Mouse (Mus musculus) left cerebral cortex, postnatal 4 days (tissue): ENCODE results near the gene Psmc3. TPM values are rescaled to one million over a fixed set of nuclear protein-coding genes. Genes with fewer than 3 reads are reported as not detected.
A peak's percentile ranks its signal among the peaks of the same experiment; 100 is the strongest.

Experiments
- DNase-seq: peaks from one replicate; pipeline ENCODE4 v3.0.0-alpha.2; 2022
- intact Hi-C: fragments of 180-260 bp; cut with DNase I; formaldehyde crosslinking; loops from one replicate; pipeline ENCODE4 v1.15.1; 2025
- total RNA-seq, 2 experiments: library from RNA; stranded (reverse); gene quantifications; 2 replicates each; pipeline ENCODE4 v1.2.3; 2021

The Psmc3 gene
- total RNA-seq, 2 experiments from 2014 or later = 190 to 192 TPM

DNA sequence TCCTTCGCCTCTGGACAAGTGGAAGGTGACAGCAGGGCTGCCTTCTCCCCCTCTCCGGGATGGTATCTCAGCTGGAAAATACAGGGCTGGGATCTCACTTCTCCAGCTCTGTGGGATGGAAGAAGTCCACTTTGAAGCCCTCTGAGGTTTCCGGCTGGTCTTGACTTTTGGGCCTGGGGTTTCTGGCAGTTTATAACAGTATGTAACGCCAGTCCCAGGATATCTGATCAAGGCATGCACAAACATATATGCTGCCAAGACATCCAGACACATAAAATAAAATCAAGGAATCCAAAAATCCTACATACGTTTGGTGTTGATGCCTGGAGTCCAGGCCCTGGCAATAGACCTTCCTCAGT, 25.2 kb downstream of the Psmc3 start:
- no peak for DNase-seq
- intact Hi-C loops = no loop called here

- intact Hi-C loops = no loop called here
- DNase-seq = no peak
Observed at GRCm38 (mm10) chr2:91080784-91081513, 27.1 kb downstream of the Psmc3 start.

GRCm38 (mm10) chr2:91081775-91082695, 28.2 kb downstream of the Psmc3 start, which contains the start of gene Spi1:
Gene Spi1, plus strand, starts transcription at chr2:91082390.
- no peak for DNase-seq
- intact Hi-C loops = no loop called here

DNA sequence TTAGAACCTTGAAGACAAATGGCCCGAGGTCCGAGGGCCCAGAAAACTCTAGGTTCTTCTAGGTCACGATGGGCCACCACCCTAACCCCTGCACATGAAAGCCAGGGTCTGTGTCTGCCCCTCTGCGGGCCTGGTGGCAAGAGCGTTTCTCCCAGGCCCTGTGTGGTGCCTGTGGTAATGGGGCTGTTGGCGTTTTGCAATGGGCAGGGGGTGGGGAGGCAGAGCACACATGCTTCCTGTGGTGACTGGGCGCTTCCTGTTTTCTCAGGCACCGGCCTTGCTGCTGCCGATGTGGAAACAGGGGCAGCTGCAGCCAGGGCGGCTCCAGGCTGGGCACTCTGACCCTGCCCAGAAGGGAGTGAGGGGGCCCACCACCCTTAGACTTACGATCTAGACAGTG, 29.0 kb downstream of the Psmc3 start:
- intact Hi-C loops = no loop called here
- no peak for DNase-seq

DNA sequence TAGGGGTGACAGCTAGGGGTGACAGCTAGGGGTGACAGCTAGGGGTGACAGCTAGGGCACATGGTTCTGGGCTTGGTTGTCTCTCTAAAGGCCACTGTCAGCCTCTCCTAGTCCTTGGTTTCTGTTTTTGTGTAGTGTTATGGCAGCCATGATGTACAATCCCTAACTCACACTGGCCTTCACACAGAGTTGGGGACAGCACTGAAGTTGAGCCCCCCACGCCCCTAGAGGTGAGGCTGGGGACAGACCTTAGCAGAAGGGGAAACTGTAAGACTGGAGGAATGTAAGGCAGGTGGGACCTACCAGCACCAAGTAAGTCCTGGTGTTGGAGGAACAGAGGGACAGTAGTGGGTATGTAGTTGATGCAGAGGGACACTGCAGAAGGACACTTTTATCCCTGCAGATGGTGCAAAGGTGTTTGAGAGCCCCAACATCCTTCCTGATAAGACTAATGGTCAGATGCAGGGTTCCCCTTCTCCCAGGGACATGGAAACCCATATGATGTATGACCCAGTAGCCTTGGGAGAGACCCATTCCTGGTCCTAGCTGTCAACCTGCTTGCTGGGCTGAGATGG, 29.6 kb downstream of the Psmc3 start:
- no peak for DNase-seq

GRCm38 (mm10) chr2:91084179-91084820, 30.5 kb downstream of the Psmc3 start:
- intact Hi-C loops = no loop called here
- no peak for DNase-seq

More for the DNA sequence above, 29.6 kb downstream of the Psmc3 start:
- intact Hi-C loops = no loop called here

DNA sequence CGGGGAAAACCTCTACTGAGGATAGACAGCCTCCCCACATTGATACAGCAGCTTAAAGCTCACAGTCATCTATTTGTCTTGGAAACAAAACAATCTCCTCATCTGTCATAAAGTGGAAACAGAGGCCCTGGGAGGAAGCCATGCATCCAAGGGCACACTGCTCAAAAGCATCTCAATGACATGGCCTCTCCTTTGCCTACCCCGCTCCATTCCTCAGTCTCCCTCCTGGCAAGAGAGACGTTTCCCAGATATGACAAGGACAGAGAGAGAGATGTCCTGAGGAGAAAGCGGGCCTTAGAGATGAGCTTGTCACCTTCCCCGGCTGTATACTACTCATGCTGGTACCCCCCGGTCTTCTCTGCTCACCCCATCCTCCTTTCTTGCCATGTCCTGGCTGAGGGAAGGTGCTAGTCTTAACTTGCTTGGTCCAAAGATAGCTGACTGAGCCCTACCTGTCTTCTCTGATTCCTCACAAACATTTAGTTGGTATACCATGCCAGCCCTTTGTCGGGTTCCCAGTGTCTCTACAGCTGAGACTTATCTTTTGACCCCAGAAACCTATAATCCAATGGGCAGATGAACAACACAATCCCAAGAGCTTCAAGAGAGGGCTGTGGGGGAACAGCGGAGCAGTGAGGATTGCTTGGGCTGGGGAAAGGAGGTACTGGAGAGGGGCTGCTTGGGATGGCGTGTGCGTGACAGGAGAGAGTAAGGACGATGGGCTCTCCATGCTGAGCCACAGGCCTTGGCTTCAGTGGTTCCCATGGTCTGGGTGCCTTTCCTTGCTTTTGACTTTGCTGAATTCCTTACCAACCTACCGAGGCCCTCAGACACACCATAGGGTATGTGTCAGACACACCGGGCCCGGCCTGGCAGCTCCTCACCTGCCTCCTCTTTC, 31.9 kb downstream of the Psmc3 start:
- DNase-seq = no peak
- intact Hi-C loops = no loop called here

- DNase-seq = no peak
- intact Hi-C loops = no loop called here
Observed at GRCm38 (mm10) chr2:91086392-91087237, 32.8 kb downstream of the Psmc3 start.

DNA sequence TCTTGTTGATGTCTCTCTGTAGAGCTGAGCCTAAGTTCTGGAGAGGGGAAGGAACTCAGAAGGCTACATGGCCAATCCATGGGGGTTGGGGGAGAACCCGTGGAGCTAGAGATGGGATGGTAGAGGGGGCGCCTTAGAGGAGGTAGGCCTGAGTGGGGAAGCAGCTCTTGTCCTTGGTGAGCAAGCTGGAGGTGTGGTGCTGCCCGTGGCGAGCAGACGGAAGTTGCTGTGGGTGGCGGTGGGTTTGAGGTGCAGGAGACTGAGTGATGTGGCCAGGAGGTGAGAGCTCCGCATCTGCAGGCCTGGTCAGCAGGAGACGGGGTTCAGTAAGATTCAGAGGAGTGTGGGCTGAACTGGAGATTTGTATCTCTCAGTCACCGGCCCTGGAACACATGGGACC, 33.6 kb downstream of the Psmc3 start:
- DNase-seq = no peak
- intact Hi-C loops = no loop called here

GRCm38 (mm10) chr2:91088987-91089386, 35.2 kb downstream of the Psmc3 start:
- no peak for DNase-seq
- intact Hi-C loops = no loop called here

DNA sequence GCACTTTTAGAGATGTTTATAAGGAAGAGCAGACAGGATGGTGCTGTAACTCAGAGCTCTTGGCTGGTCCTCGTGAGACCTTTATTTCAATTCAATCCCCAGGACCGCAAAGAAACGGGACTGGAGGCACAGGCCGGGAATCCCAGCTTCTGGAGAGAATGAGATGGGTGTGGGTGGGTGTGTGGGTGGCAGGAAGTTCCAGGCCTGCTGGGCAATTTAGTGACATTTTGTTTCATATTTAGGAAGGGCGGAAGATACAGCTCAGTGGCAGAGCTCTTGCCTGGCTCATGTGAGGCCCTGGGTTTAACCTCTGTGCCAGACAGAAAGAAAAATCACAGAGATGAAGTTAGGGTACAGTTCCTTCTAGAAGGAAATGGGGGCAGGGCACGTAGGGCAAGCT, 36.4 kb downstream of the Psmc3 start:
- DNase-seq = no peak
- intact Hi-C loops = no loop called here

DNA sequence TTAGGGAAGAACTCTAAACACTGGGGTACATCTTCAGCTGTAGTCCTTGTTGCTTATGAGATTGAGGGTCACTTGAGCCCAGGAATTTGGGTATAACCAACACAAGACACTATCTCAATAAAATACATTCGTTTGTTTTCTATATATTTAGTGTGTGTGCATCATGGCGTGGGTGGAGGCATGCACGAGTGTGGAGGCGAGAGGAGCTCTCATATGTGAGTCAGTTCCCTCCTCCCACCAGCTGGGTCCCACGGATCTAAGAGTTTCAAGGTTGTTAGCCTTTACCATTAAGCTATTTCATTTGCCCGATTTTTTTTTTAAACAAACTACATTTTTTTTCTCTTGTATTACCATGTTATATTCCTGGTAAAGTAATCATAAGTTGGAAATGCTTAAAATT, 37.0 kb downstream of the Psmc3 start:
- no peak for DNase-seq
- intact Hi-C loops = no loop called here

DNA sequence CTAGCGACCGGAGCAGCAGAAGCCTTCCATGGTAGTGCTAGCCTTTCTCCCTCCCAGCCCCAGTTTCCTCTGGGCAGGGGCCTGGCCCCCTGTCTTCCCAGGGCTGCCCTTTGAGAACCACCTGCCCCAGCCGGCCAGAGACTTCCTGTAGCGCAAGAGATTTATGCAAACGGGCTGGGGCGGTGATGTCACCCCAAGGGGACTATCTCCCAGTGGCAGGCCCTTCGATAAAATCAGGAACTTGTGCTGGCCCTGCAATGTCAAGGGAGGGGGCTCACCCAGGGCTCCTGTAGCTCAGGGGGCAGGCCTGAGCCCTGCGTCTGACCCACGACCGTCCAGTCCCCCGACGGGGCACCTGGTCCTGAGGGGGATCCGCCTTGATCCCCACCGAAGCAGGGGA, 42.7 kb downstream of the Psmc3 start:
- DNase-seq = no peak
- intact Hi-C loops = no loop called here

- DNase-seq = no peak
- intact Hi-C loops = no loop called here
Observed at GRCm38 (mm10) chr2:91097015-91097414, 43.2 kb downstream of the Psmc3 start.

DNA sequence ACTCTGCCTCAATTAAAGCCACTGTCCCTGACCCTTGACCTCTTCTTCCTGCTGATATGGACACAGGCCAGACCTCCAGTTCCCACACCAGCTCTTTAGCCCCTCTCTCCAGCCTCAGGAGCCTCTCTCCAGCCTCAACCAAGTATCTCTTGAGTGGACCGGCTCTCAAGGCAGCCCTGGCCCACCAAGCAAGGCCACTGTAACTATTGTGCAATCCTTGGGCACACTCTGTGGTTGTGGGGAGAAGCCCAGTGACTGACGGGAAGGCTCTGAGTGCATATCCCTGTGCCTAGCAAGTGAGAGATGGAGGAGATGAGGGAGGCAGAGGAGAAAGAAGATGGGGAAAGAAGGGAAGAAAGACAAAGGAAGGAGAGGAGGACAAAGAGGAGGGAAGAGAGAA, 44.3 kb downstream of the Psmc3 start:
- DNase-seq = no peak
- intact Hi-C loops = no loop called here

- intact Hi-C loops = loop anchor here (2.0 kb wide), 1 partner anchor 30 kb away; the partner anchor contains the start of gene Slc39a13
- DNase-seq = peak; percentile 96
Observed at GRCm38 (mm10) chr2:91101124-91101740, 47.4 kb downstream of the Psmc3 start.

GRCm38 (mm10) chr2:91108156-91108555, 54.3 kb downstream of the Psmc3 start:
- intact Hi-C loops = no loop called here
- no peak for DNase-seq

DNA sequence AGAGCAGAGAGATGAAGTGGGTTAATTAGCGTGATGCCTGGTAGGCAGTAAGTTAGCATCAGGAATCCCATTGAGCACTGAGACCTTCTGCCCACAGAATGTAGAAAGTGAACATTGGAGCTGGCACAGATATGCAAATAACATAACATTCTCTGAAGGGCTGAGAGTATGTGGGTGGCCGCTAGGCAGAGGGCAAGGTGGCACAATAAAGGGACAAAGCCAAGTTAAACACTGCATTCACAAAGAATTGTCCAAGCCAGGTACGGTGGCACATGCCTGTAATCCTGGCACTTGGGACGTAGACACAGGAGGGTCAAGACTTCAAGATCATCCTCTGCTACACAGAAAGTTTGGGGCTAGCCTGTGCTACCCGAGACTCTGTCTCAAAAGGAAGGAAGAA, 55.4 kb downstream of the Psmc3 start:
- intact Hi-C loops = no loop called here
- no peak for DNase-seq
